Mouse (Mus musculus) megakaryocyte, embryonic 14.5 days (primary cell): ENCODE data around the gene Rnf152.

Source experiments
- FLI1 ChIP-seq: IDR thresholded peaks from 2 replicates; pipeline ENCODE4 v1.6.1; 2012; ENCODE audit warnings: low read length, inconsistent platforms, mixed read lengths
- GATA1 ChIP-seq: IDR thresholded peaks from 3 replicates; pipeline ENCODE4 v1.6.1; 2012; ENCODE audit warnings: mixed read lengths, low read length, inconsistent platforms, borderline replicate concordance

DNA sequence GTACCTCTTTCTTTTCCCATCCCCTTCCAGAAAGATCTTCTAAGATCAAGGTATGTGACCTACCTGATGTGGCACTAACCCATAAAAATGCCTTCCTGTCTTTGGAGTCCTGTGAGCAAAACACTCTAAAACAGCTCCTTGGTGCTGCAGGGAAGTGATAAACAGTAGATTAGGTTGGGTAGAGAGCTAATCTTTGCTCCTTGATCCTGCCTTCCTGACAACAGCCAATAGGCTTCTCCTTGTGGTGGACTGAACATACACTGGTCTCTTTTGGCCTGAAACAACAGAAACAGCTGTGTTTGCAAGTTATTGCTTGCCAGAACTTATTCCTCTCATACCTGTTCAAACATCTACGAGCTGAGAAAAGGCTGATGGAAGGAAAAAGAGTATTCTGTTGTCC is 46.3 kb upstream of the Rnf152 start:
- TF ChIP-seq GATA1 (no peak), FLI1 (no peak)
